8 mouse cellular contexts compared by ENCODE assay signal in the genomic region with DNA sequence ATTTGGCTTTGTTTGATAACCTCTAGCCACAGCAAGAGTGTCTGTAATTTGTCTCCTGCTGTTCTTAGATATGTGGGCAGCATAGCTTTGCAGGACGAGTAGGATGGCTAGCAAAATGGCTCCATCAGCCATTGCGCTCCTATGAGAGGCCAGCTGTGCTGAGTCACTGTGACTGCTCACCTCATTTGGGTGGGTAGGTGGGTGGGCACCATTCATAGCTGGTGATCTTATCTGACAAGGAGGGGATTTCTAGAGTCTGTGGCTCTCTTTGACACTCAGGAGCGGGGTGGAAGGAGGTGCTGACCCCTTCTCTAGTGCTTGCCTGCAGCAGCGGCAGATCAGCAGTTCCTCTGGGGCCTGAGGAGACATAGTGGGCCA. TPM values are rescaled to one million over a fixed set of nuclear protein-coding genes. Genes with fewer than 3 reads are reported as not detected.
DNase-seq lines count a peak whose midpoint lies in the region; ATAC-seq and TF ChIP-seq lines count a peak whose summit lies in the region.

No protein-coding gene starts in this region.

- 31% methylated on average over 4 of the region's 4 CpGs for WGBS in limb, embryonic 13.5 days
- 25% methylated on average over 4 of the region's 4 CpGs for WGBS in stomach, embryonic 14.5 days

- no peak for TF ChIP-seq CTCF in left cerebral cortex, adult 2 months (IDR thresholded peaks at IDR 0.05)

- H3K9me3 ChIP-seq in limb, embryonic 13.5 days, result no peaks in the 10 kb centered on the region
- no peaks in the 10 kb centered on the region for H3K9me3 ChIP-seq in stomach, embryonic 14.5 days (ENCODE audit: control insufficient read depth, low read depth, low read length)

- intact Hi-C loops in left cerebral cortex, adult 2 months (cut with DNase I), result loop anchor here (1.0 to 5.0 kb wide), 2 partner anchors 9 to 105 kb away; no protein-coding TSS in a partner anchor
- intact Hi-C loops in left cerebral cortex, postnatal 4 days (cut with DNase I), result no loop called here

- H3K4me3 ChIP-seq in left cerebral cortex, adult 2 months, result peak overlapping the region; percentile 80
- H3K4me3 ChIP-seq in limb, embryonic 13.5 days, result peak overlapping the region; percentile 89
- peak overlapping the region; percentile 72 for H3K4me3 ChIP-seq in stomach, embryonic 14.5 days (ENCODE audit: low read depth, low read length)

- H3K27me3 ChIP-seq in limb, embryonic 13.5 days, result no peaks in the 10 kb centered on the region; the same call in 1 of the 2 replicates
- no peaks in the 10 kb centered on the region for H3K27me3 ChIP-seq in stomach, embryonic 14.5 days (ENCODE audit: control insufficient read depth, insufficient read depth, low read length)

- peak overlapping the region; percentile 88 for H3K9ac ChIP-seq in limb, embryonic 13.5 days
- H3K9ac ChIP-seq in stomach, embryonic 14.5 days (replicated peaks; ENCODE audit: low read depth, low read length), result peak overlapping the region; percentile 55

- H3K36me3 ChIP-seq in limb, embryonic 13.5 days, result peaks cover 42% of the 10 kb centered on the region
- peaks cover 27% of the 10 kb centered on the region for H3K36me3 ChIP-seq in stomach, embryonic 14.5 days (ENCODE audit: control insufficient read depth, insufficient read depth, low read length)

- ATAC-seq in erythroid progenitor cell, adult 5-6 weeks (replicated peaks; ENCODE audit: low FRiP score, poor library complexity, severe bottlenecking), result peak; percentile 62
- ATAC-seq in limb, embryonic 13.5 days (ENCODE audit: low FRiP score, low read depth), result no peak
- ATAC-seq in stomach, embryonic 14.5 days (ENCODE audit: insufficient number of reproducible peaks, insufficient read depth, low FRiP score, low read depth), result no peak

- H3K4me1 ChIP-seq in limb, embryonic 13.5 days, result peaks cover 33% of the 10 kb centered on the region
- H3K4me1 ChIP-seq in stomach, embryonic 14.5 days (ENCODE audit: control insufficient read depth, insufficient read depth, low read length), result peaks cover 10% of the 10 kb centered on the region; the same call in 1 of the 2 replicates

- H3K4me2 ChIP-seq in limb, embryonic 13.5 days (replicated peaks), result peak overlapping the region; percentile 81
- peak overlapping the region; percentile 62 for H3K4me2 ChIP-seq in stomach, embryonic 14.5 days (replicated peaks; ENCODE audit: low read depth, low read length)

- peak; percentile 53 to 58 for DNase-seq in left cerebral cortex, adult 2 months (ENCODE audit: extremely low spot score in 1 of 2, low spot score in 2 of 2)
- DNase-seq in left cerebral cortex, postnatal 4 days, result no peak
- DNase-seq in NIH3T3 (ENCODE audit: low read depth), result peak; percentile 60
- DNase-seq in cerebellum, postnatal 4 days (ENCODE audit: low spot score in 2 of 2), result no peak
- no peak for DNase-seq in frontal cortex, postnatal 14 days (ENCODE audit: low spot score in 2 of 2)

- H3K27ac ChIP-seq in left cerebral cortex, adult 2 months, result peak overlapping the region; percentile 95
- peak overlapping the region; percentile 23 for H3K27ac ChIP-seq in limb, embryonic 13.5 days
- H3K27ac ChIP-seq in stomach, embryonic 14.5 days (ENCODE audit: low read length), result 0 out of 2 replicates have a peak overlapping the region, but pooled peaks have one; percentile 4

RNA-seq across cellular contexts. Expression of a gene that starts 0.6 kb away (rescaled TPM):
- total RNA-seq in left cerebral cortex, adult 2 months (2021), result 10 to 100 TPM; 72.6 to 78.4 TPM
- total RNA-seq in left cerebral cortex, postnatal 4 days (2021), result 10 to 100 TPM; 28.7 to 33.7 TPM
- total RNA-seq in erythroid progenitor cell, adult 5-6 weeks (2015; ENCODE audit: low replicate concordance), result 5.9 and 10.5 TPM in 2 replicates
- total RNA-seq in erythroid progenitor cell, adult 5-6 weeks (2017; ENCODE audit: low replicate concordance), result 5.5 and 11.9 TPM in 2 replicates
- 31.6 and 33.3 TPM in 2 replicates for polyA plus RNA-seq in limb, embryonic 13.5 days (2015; fragmentation: Nextera tagmentation; extraction: Ambion mirVana)
- 11.3 and 13.4 TPM in 2 replicates for polyA plus RNA-seq in stomach, embryonic 14.5 days (2014; fragmentation: Nextera tagmentation; extraction: Ambion mirVana)

RNA-seq across cellular contexts. Expression of a gene that starts 9.9 kb away (rescaled TPM):
- total RNA-seq in left cerebral cortex, adult 2 months (2021), result 10 to 100 TPM; 82.4 to 89.0 TPM
- 10 to 100 TPM; 52.9 to 54.7 TPM for total RNA-seq in left cerebral cortex, postnatal 4 days (2021)
- 14.7 and 18.0 TPM in 2 replicates for total RNA-seq in erythroid progenitor cell, adult 5-6 weeks (2015; ENCODE audit: low replicate concordance)
- 13.7 and 18.1 TPM in 2 replicates for total RNA-seq in erythroid progenitor cell, adult 5-6 weeks (2017; ENCODE audit: low replicate concordance)
- 120 and 128 TPM in 2 replicates for polyA plus RNA-seq in limb, embryonic 13.5 days (2015; fragmentation: Nextera tagmentation; extraction: Ambion mirVana)
- polyA plus RNA-seq in stomach, embryonic 14.5 days (2014; fragmentation: Nextera tagmentation; extraction: Ambion mirVana), result 79.5 and 89.2 TPM in 2 replicates

RNA-seq across cellular contexts. Expression of a gene that starts 30.6 kb away (rescaled TPM):
- total RNA-seq in left cerebral cortex, adult 2 months (2021), result under 1 TPM in 1 of 2 experiments, not detected in 1; 0.14 TPM
- not detected for total RNA-seq in left cerebral cortex, postnatal 4 days (2021)
- not detected in 2 replicates for total RNA-seq in erythroid progenitor cell, adult 5-6 weeks (2015; ENCODE audit: low replicate concordance)
- total RNA-seq in erythroid progenitor cell, adult 5-6 weeks (2017; ENCODE audit: low replicate concordance), result not detected in 2 replicates
- polyA plus RNA-seq in limb, embryonic 13.5 days (2015; fragmentation: Nextera tagmentation; extraction: Ambion mirVana), result 0.17 and 0.49 TPM in 2 replicates
- polyA plus RNA-seq in stomach, embryonic 14.5 days (2014; fragmentation: Nextera tagmentation; extraction: Ambion mirVana), result 0.10 TPM in 2 replicates

RNA-seq across cellular contexts. Expression of a gene that starts 37.0 kb away (rescaled TPM):
- total RNA-seq in left cerebral cortex, adult 2 months (2021), result 10 to 100 TPM; 90.4 to 97.4 TPM
- 100 to 1,000 TPM; 179 to 183 TPM for total RNA-seq in left cerebral cortex, postnatal 4 days (2021)
- total RNA-seq in erythroid progenitor cell, adult 5-6 weeks (2015; ENCODE audit: low replicate concordance), result not detected in 2 replicates
- not detected in 2 replicates for total RNA-seq in erythroid progenitor cell, adult 5-6 weeks (2017; ENCODE audit: low replicate concordance)
- 51.2 and 51.3 TPM in 2 replicates for polyA plus RNA-seq in limb, embryonic 13.5 days (2015; fragmentation: Nextera tagmentation; extraction: Ambion mirVana)
- polyA plus RNA-seq in stomach, embryonic 14.5 days (2014; fragmentation: Nextera tagmentation; extraction: Ambion mirVana), result 35.6 and 36.2 TPM in 2 replicates

RNA-seq across cellular contexts. Expression of a gene that starts 46.4 kb away (rescaled TPM):
- not detected for total RNA-seq in left cerebral cortex, adult 2 months (2021)
- total RNA-seq in left cerebral cortex, postnatal 4 days (2021), result under 1 TPM in 1 of 2 experiments, not detected in 1; 0.60 TPM
- not detected in 2 replicates for total RNA-seq in erythroid progenitor cell, adult 5-6 weeks (2015; ENCODE audit: low replicate concordance)
- total RNA-seq in erythroid progenitor cell, adult 5-6 weeks (2017; ENCODE audit: low replicate concordance), result not detected in 2 replicates
- polyA plus RNA-seq in limb, embryonic 13.5 days (2015; fragmentation: Nextera tagmentation; extraction: Ambion mirVana), result 1.6 and 2.2 TPM in 2 replicates
- polyA plus RNA-seq in stomach, embryonic 14.5 days (2014; fragmentation: Nextera tagmentation; extraction: Ambion mirVana), result 0.22 and 0.34 TPM in 2 replicates

Comparison
In these comparisons a context has a peak if more than half of its experiments do, and no peak if none do; other contexts are left out.
1. DNase-seq: peak in left cerebral cortex, adult 2 months (2 of 2) and NIH3T3 (single experiment); none in left cerebral cortex, postnatal 4 days (single experiment), cerebellum, postnatal 4 days (0 of 2) and frontal cortex, postnatal 14 days (0 of 2).
2. H3K27ac ChIP-seq: peak in every context shown above with its lines; median percentile 95 in left cerebral cortex, adult 2 months; 23 in limb, embryonic 13.5 days; 4 in stomach, embryonic 14.5 days.
3. Peak in every context shown above with its lines, with median percentiles within 50 percentile points of each other: H3K4me3 ChIP-seq.